8 mouse cellular contexts compared by ENCODE assay signal in the genomic region with DNA sequence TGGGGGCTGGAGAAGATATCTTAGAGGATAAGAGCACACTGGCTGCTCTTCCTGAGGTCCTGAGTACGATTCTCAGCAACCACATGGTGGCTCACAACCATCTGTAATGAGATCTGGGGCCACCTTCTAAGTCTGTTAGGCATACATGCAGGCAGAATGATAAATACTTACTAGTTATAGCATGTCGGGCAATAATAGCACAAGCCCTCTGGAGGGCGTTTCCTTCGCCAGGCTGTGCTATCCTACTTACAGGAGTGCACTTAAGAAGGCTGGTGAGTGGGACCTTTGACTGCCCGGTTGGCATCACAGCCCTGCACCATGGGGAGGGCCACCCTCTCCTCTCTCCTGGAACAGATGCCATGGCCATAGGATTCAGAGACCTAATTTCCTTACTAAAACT.
DNase-seq lines count a peak whose midpoint lies in the region; ATAC-seq lines count a peak whose summit lies in the region.

No protein-coding gene starts in this region.

- no peaks in the 10 kb centered on the region for H3K9me3 ChIP-seq in embryonic facial prominence, embryonic 11.5 days (replicated peaks; ENCODE audit: control insufficient read depth, low read length)

- whole genome bisulfite sequencing in embryonic facial prominence, embryonic 11.5 days = 6% methylated on average over 5 of the region's 5 CpGs

- peak overlapping the region; percentile 93; the same call in 1 of the 2 replicates for H3K27ac ChIP-seq in embryonic facial prominence, embryonic 11.5 days (replicated peaks; ENCODE audit: low read depth, low read length)

- no peaks in the 10 kb centered on the region; the same call in 1 of the 2 replicates for H3K4me1 ChIP-seq in embryonic facial prominence, embryonic 11.5 days (ENCODE audit: control insufficient read depth, insufficient read depth, low read length)

- peak overlapping the region; percentile 41 for H3K4me2 ChIP-seq in embryonic facial prominence, embryonic 11.5 days (ENCODE audit: low read depth, low read length)

- no peaks in the 10 kb centered on the region for H3K36me3 ChIP-seq in embryonic facial prominence, embryonic 11.5 days (replicated peaks; ENCODE audit: control insufficient read depth, insufficient read depth, low read depth, low read length)

- H3K9ac ChIP-seq in embryonic facial prominence, embryonic 11.5 days (replicated peaks; ENCODE audit: low read length) = peak overlapping the region; percentile 88

- DNase-seq in adrenal gland, adult 2 months = peak; percentile 48
- no peak for DNase-seq in adrenal gland, postnatal 4 days (ENCODE audit: low spot score in 2 of 2)
- DNase-seq in MN1 (ENCODE audit: low spot score) = peak; percentile 75
- peak; percentile 71 for DNase-seq in embryonic facial prominence, embryonic 11.5 days (ENCODE audit: low spot score)
- DNase-seq in heart, postnatal 4 days = peak; percentile 50
- peak; percentile 33 to 43 for DNase-seq in left cerebral cortex, postnatal 36 days (ENCODE audit: low spot score in 2 of 2)
- DNase-seq in spleen, postnatal 4 days (ENCODE audit: low spot score in 2 of 2) = peak; percentile 56 to 77

- H3K4me3 ChIP-seq in embryonic facial prominence, embryonic 11.5 days (ENCODE audit: low read depth, low read length) = peak overlapping the region; percentile 86

- intact Hi-C loops in left cerebral cortex, postnatal 36 days (cut with DNase I) = no loop called here

- ATAC-seq in embryonic facial prominence, embryonic 11.5 days (replicated peaks; ENCODE audit: insufficient number of reproducible peaks, low FRiP score, low TSS enrichment, low read depth) = peak; percentile 33; the same call in 1 of the 2 replicates
- peak; percentile 81 for ATAC-seq in megakaryocyte-erythroid progenitor cell, adult 5-6 weeks (replicated peaks; ENCODE audit: low FRiP score, low TSS enrichment, poor library complexity, severe bottlenecking)

- H3K27me3 ChIP-seq in embryonic facial prominence, embryonic 11.5 days (ENCODE audit: control insufficient read depth, insufficient read depth, low read length) = no peaks in the 10 kb centered on the region

Comparison
In these comparisons a context has a peak if more than half of its experiments do, and no peak if none do; other contexts are left out.
1. DNase-seq: peak in adrenal gland, adult 2 months (single experiment), MN1 (single experiment), embryonic facial prominence, embryonic 11.5 days (single experiment), heart, postnatal 4 days (single experiment), left cerebral cortex, postnatal 36 days (2 of 2) and spleen, postnatal 4 days (2 of 2); none in adrenal gland, postnatal 4 days (0 of 2).